Mouse (Mus musculus): ENCODE results near the gene Auts2.

DNA sequence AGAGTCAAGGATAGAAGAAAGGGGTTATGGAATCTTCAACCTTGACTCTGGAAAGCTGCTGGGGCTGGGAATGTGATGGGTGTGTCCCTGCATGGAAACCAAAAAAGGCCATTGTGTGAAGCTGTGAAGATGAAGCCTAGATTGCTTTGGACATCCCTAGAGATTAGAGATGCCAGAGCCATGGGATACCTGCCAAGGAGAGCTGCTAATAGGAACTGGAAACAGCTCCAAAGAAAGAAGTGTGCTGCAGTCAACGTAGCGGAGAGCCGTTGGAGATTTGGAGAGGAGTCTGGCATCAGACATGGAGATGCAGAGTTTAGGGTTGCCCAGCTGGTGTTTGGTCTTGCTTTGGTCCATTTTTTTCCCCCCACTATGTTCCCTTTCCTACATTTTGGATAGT, 656.5 kb downstream of the Auts2 start:
- TF ChIP-seq CTCF (IDR thresholded peaks at IDR 0.05; ENCODE audit: low read depth, low read length) (no peak), POLR2A (IDR thresholded peaks at IDR 0.05; ENCODE audit: borderline replicate concordance, low read depth, low read length) (no peak)

Measured in bone marrow macrophage, adult 2 months (primary cell).